Mouse (Mus musculus): Measurements from ENCODE around the gene Slc15a4. TPM values are rescaled to one million over a fixed set of nuclear protein-coding genes. Genes with fewer than 3 reads are reported as not detected.
A peak's percentile ranks its signal among the peaks of the same experiment; 100 is the strongest.

Slc15a4 gene
- polyA plus RNA-seq, 2 experiments = 5.6 to 5.7 TPM

DNA sequence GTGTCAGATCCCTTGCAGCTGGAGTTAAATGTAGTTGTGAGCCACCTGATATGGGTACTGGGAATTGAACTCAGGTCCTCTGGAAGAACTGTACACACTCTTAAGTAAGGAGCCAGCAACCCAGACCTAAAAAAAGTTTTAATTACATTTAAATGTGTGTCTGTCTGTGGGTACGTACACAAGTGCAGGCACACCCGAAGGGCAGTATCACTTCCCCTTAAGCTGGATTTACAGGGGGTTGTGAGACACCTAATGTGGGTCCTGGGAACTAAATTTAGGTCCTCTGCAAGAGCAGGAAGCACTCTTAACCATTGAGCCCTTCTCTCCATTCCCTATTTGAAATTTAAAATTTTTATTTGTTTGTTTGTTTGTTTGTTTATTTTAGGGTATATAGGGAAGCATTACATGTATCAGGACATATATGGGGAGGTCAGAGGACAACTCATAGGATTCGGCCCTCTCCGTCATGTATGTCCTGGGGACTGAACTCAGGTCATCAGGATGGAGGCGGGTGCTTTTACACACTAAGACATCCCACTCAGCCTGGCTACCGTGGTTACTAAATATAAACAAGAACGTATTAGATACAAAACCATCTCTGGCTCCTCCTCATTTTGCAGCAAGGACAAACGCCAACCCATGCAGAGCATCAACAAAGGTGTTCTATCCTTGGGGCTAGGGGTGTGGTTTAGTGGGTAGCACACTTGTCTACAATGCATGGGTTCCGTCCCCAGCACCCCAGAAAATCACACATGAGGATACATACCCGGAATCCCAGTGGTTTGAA lies 8.1 kb downstream of the Slc15a4 start:
- H3K27ac ChIP-seq = no peak overlapping the region
- H3K4me2 ChIP-seq (ENCODE audit: low read depth) = no peak overlapping the region
- DNase-seq (ENCODE audit: low read depth in 3 of 3, low spot score in 3 of 3) (no peak), ATAC-seq (ENCODE audit: insufficient read depth) (no peak)
- no peaks in the 10 kb centered on the region for H3K27me3 ChIP-seq (ENCODE audit: control insufficient read depth, insufficient read depth, low read length)
- H3K4me3 ChIP-seq (ENCODE audit: insufficient read depth in 1 of 2, low read depth in 2 of 2, low read length in 2 of 2) = no peak overlapping the region
- H3K36me3 ChIP-seq (replicated peaks; ENCODE audit: control insufficient read depth, insufficient read depth, low read depth) = no peaks in the 10 kb centered on the region
- peaks cover 0 to 4% of the 10 kb centered on the region in 2 experiments; a peak in 2 of 4 replicates for H3K4me1 ChIP-seq (replicated peaks; ENCODE audit: control insufficient read depth in 2 of 2, insufficient read depth in 2 of 2, low read length in 1 of 2)
- WGBS (ENCODE audit: insufficient replicate concordance) = 54% methylated on average over 10 of the region's 10 CpGs
- H3K9ac ChIP-seq (replicated peaks) = no peak overlapping the region
- H3K9me3 ChIP-seq (ENCODE audit: control insufficient read depth, low read length) = no peaks in the 10 kb centered on the region
- TF ChIP-seq CTCF (IDR thresholded peaks at IDR 0.05; ENCODE audit: low read depth) = no peak
- no peak for TF ChIP-seq EP300 (IDR thresholded peaks at IDR 0.05; ENCODE audit: low read depth)

DNA sequence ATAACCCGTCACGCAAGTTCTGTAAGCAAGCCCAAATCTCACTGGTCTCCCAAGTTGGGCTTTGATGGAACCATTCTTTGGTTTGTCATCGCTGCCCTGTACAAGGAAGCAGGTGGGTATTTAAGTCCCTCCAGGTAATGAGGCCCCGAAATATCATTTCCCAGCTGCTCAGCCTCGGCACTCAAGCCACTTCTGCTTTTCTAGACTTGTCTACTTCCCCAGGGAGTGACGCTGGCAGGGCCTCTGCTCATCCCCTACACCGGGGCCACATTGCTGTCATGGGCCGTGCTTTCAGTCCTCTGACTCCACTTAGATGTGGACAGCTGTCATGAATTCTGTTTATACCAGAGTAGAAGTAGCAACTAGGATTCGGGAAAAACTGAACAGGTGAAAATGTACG lies 11.6 kb downstream of the Slc15a4 start:
- ATAC-seq (ENCODE audit: insufficient read depth) = no peak
- Histone ChIP-seq H3K9me3 (ENCODE audit: control insufficient read depth, low read length) (no peaks in the 10 kb centered on the region), H3K36me3 (replicated peaks; ENCODE audit: control insufficient read depth, insufficient read depth, low read depth) (no peaks in the 10 kb centered on the region), H3K4me3 (ENCODE audit: insufficient read depth in 1 of 2, low read depth in 2 of 2, low read length in 2 of 2) (no peak overlapping the region), H3K27me3 (ENCODE audit: control insufficient read depth, insufficient read depth, low read length) (no peaks in the 10 kb centered on the region), H3K27ac (no peak overlapping the region), H3K9ac (replicated peaks) (no peak overlapping the region), H3K4me1 (replicated peaks; ENCODE audit: control insufficient read depth in 2 of 2, insufficient read depth in 2 of 2, low read length in 1 of 2) (peaks cover 0 to 7% of the 10 kb centered on the region in 2 experiments; a peak in 2 of 4 replicates), H3K4me2 (ENCODE audit: low read depth) (no peak overlapping the region)
- no peak for TF ChIP-seq CTCF (IDR thresholded peaks at IDR 0.05; ENCODE audit: low read depth)
- 32% methylated on average over 10 of the region's 10 CpGs for WGBS (ENCODE audit: insufficient replicate concordance)
- no peak for DNase-seq (ENCODE audit: low read depth in 3 of 3, low spot score in 3 of 3)

DNA sequence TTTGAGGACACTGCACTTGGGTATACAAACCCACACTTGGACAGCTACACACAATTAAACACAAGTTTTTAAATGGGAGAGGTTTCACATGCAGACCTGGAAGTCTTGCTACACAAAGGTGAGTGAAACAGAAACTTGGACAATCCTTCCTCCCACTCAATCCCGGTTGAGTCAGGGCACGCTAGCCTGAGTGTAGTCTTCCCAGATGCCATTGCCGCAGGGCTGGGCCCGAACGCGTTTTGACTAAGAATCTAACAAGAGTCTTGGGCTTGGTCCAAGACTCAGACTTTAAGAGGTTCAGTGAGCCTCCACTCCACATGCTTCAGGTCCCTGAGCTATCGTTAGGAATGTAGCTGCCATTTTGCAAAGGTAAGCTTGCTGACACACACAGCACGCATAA lies 12.3 kb downstream of the Slc15a4 start:
- 73% methylated on average over 8 of the region's 8 CpGs for WGBS (ENCODE audit: insufficient replicate concordance)
- ATAC-seq (ENCODE audit: insufficient read depth) = no peak
- DNase-seq (ENCODE audit: low read depth in 3 of 3, low spot score in 3 of 3) = no peak
- Histone ChIP-seq H3K4me3 (ENCODE audit: insufficient read depth in 1 of 2, low read depth in 2 of 2, low read length in 2 of 2) (no peak overlapping the region), H3K9me3 (ENCODE audit: control insufficient read depth, low read length) (no peaks in the 10 kb centered on the region), H3K36me3 (replicated peaks; ENCODE audit: control insufficient read depth, insufficient read depth, low read depth) (no peaks in the 10 kb centered on the region), H3K27ac (no peak overlapping the region), H3K4me1 (replicated peaks; ENCODE audit: control insufficient read depth in 2 of 2, insufficient read depth in 2 of 2, low read length in 1 of 2) (peaks cover 0 to 14% of the 10 kb centered on the region in 2 experiments; a peak in 2 of 4 replicates), H3K4me2 (ENCODE audit: low read depth) (no peak overlapping the region), H3K9ac (replicated peaks) (no peak overlapping the region), H3K27me3 (ENCODE audit: control insufficient read depth, insufficient read depth, low read length) (no peaks in the 10 kb centered on the region)
- TF ChIP-seq EP300 (IDR thresholded peaks at IDR 0.05; ENCODE audit: low read depth) (no peak), CTCF (IDR thresholded peaks at IDR 0.05; ENCODE audit: low read depth) (no peak)

DNA sequence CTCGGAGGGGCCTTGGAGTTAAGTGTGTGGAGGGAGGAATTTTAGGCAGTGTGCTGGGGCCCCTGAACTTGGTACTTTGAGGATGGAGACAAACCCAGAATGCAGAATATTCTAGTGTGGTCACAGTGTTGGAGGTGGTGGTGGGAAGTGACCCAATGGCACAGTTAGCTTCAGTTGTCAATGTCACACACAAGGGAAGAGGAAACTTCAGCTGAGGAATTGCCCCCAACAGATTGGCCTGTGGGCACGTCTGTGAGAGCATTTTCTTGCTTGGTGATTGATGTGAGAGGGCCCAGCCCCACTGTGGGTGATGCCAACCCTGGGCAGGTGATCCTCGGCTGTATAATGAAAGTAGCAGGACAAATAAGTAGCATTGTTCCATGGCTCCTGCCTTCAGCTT lies 13.9 kb downstream of the Slc15a4 start:
- TF ChIP-seq EP300 (IDR thresholded peaks at IDR 0.05; ENCODE audit: low read depth) = no peak
- TF ChIP-seq CTCF (IDR thresholded peaks at IDR 0.05; ENCODE audit: low read depth) = no peak
- WGBS (ENCODE audit: insufficient replicate concordance) = 50% methylated on average over 3 of the region's 3 CpGs
- Histone ChIP-seq H3K4me2 (ENCODE audit: low read depth) (no peak overlapping the region), H3K4me3 (ENCODE audit: insufficient read depth in 1 of 2, low read depth in 2 of 2, low read length in 2 of 2) (no peak overlapping the region), H3K9ac (replicated peaks) (no peak overlapping the region), H3K27me3 (ENCODE audit: control insufficient read depth, insufficient read depth, low read length) (no peaks in the 10 kb centered on the region), H3K36me3 (replicated peaks; ENCODE audit: control insufficient read depth, insufficient read depth, low read depth) (no peaks in the 10 kb centered on the region), H3K4me1 (replicated peaks; ENCODE audit: control insufficient read depth in 2 of 2, insufficient read depth in 2 of 2, low read length in 1 of 2) (peaks cover 0 to 23% of the 10 kb centered on the region in 2 experiments; a peak in 2 of 4 replicates), H3K27ac (no peak overlapping the region), H3K9me3 (ENCODE audit: control insufficient read depth, low read length) (no peaks in the 10 kb centered on the region)
- DNase-seq (ENCODE audit: low read depth in 3 of 3, low spot score in 3 of 3) = no peak
- no peak for ATAC-seq (ENCODE audit: insufficient read depth)

DNA sequence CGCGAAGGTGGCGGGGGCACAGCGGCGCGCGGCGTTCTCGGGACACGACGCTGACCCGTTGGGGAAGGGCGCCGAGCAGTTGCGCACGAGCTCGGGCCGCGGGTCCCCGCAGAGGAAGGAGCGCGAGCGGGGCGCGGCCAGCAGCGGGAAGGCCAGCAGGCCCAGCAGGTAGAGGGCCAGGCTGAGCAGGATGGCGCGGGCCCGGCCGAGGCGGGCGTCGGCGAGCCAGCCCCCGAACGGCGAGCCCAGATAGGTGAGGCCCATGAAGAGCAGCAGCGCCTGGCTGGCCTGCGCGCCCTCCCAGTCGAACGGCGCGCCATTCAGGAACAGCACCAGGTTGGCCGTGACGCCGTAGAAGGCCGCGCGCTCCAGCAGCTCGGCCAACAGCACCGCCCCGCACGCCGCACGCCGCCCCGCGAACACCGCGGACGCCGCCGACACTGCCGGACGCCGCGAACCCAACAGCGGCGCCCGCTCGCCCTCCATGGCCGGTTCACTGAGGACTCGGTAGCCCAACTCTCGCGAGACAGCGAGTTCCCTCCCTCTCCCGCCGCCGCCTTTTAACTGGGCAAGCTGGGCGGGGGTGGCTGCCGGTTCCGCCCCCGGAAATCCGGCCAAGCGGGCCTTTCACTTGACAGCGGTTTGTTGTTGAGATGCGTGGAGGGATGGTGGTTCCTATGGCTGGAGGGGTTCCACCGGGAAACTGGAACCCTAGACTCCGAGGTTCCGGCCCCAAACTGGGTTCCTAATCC lies 15.6 kb downstream of the Slc15a4 start:
- no peak for TF ChIP-seq EP300 (IDR thresholded peaks at IDR 0.05; ENCODE audit: low read depth)
- no peak for TF ChIP-seq CTCF (IDR thresholded peaks at IDR 0.05; ENCODE audit: low read depth)
- Histone ChIP-seq H3K4me3 (ENCODE audit: insufficient read depth in 1 of 2, low read depth in 2 of 2, low read length in 2 of 2) (peak overlapping the region; percentile 79 to 91), H3K4me2 (ENCODE audit: low read depth) (peak overlapping the region; percentile 77), H3K27me3 (ENCODE audit: control insufficient read depth, insufficient read depth, low read length) (no peaks in the 10 kb centered on the region), H3K36me3 (replicated peaks; ENCODE audit: control insufficient read depth, insufficient read depth, low read depth) (no peaks in the 10 kb centered on the region), H3K4me1 (replicated peaks; ENCODE audit: control insufficient read depth in 2 of 2, insufficient read depth in 2 of 2, low read length in 1 of 2) (peaks cover 0 to 28% of the 10 kb centered on the region in 2 experiments; a peak in 2 of 4 replicates), H3K27ac (no peak overlapping the region; the same call in 1 of the 2 replicates), H3K9ac (replicated peaks) (peak overlapping the region; percentile 71), H3K9me3 (ENCODE audit: control insufficient read depth, low read length) (no peaks in the 10 kb centered on the region)
- under 1% methylated on average over 83 of the region's 91 CpGs for WGBS (ENCODE audit: insufficient replicate concordance)
- ATAC-seq (ENCODE audit: insufficient read depth) (peak; percentile 93), DNase-seq (ENCODE audit: low read depth in 3 of 3, low spot score in 3 of 3) (peak; percentile 86 to 89 (median 87))
